Mouse (Mus musculus) monocyte, adult 5-6 weeks (primary cell): ENCODE data around the gene Bcl2. TPM values are rescaled to one million over a fixed set of nuclear protein-coding genes. Genes with fewer than 3 reads are reported as not detected.

Experiments
- ATAC-seq: fragments of 153-309, 156-312 bp; replicated peaks from 2 replicates; pipeline ENCODE4 v1.8.0; 2017; ENCODE audit warnings: mild to moderate bottlenecking; ENCODE audit not compliant: low TSS enrichment, insufficient number of reproducible peaks, severe bottlenecking, poor library complexity, low FRiP score
- total RNA-seq: library from RNA; stranded (forward); fragments of 200-1000, 200-491, 200-594 nt; gene quantifications from 3 replicates; pipeline ENCODE4 v1.2.3, GENCODE M21; 2017

Bcl2 gene
- total RNA-seq, 1 experiment from 2014 or later, result 64.9 TPM

DNA sequence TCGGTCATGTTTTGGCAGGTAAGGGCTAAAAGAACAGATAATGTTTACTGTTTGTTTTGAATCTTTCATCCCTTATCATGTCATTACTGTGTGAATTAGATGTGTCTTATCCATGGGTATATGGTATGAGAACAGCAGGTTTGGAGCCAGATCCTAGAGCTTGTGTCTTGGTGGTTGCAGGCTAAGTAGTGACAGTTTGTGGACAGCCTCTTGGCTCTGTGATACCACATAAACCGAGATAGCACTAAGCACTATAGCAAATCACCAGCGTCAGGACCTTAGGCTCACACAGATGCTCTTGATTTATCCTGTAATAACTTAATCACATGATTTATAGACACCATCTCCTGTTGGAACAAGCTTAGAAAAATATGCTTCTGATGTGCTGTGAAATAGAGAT lies 210.2 kb downstream of the Bcl2 start:
- ATAC-seq, result no peak

DNA sequence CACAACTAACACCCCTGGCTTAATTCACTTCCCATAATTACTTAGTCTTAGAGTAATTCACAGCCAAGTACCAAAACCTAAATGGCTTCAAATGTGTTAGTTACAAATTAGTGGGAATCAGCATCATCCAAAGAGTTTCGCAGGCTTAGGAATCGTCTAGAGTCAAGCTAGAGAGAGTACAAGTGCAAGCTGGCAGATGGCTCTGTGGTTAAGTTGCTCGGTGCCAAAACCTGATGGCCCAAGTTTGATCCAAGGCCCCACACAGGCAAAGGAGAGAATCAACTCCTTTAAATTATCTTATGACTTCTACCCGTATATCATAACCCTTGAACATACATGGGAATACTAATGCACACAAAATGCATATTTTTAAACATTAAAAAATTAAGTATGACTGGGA lies 210.7 kb downstream of the Bcl2 start:
- no peak for ATAC-seq

GRCm38 (mm10) chr1:106497999-106498398 lies 216.1 kb downstream of the Bcl2 start:
- ATAC-seq, result no peak

Other genes starting within 250 kb of the Bcl2 start
- gene Kdsr, start 45.5 kb upstream of the Bcl2 start, total RNA-seq, result 16.3 to 26.0 TPM (median 25.0 TPM) in 3 replicates
- 173 to 207 TPM (median 181 TPM) in 3 replicates for gene Vps4b, start 82.5 kb upstream of the Bcl2 start, total RNA-seq
- gene Serpinb5, start 146.9 kb upstream of the Bcl2 start, total RNA-seq, result not detected in 3 replicates
- gene Serpinb12, start 220.2 kb upstream of the Bcl2 start, total RNA-seq, result not detected in 3 replicates